Mouse (Mus musculus) G1E (cell line): ENCODE measurements at regions not wholly inside any gene's neighbourhood (a gene's known extent, or its start where the extent isn't known, plus 50 kb on each side); places are given as distances from the start of the nearest gene placed in this dataset.

Source experiments
- ATAC-seq: 2 replicates; pipeline ENCODE4 v1.8.0; 2016; ENCODE audit warnings: mild to moderate bottlenecking; ENCODE audit not compliant: insufficient number of reproducible peaks, poor library complexity, low FRiP score, severe bottlenecking; ENCODE audit errors: extremely low read depth
- DNase-seq: peaks from one replicate; pipeline ENCODE4 v3.0.0; 2012; ENCODE audit warnings: low spot score
- H3K27me3 ChIP-seq: 2 replicates; pipeline ENCODE4 v1.6.1; 2012; ENCODE audit warnings: mild to moderate bottlenecking, low read length, inconsistent platforms; ENCODE audit not compliant: insufficient read depth
- H3K36me3 ChIP-seq: replicated peaks from 2 replicates; pipeline ENCODE3; 2012; ENCODE audit warnings: mild to moderate bottlenecking, inconsistent platforms
- H3K4me1 ChIP-seq: 2 replicates; pipeline ENCODE4 v1.6.1; 2012; ENCODE audit warnings: low read depth, low read length, inconsistent platforms, mixed read lengths; ENCODE audit not compliant: insufficient read depth
- H3K4me3 ChIP-seq: 2 replicates; pipeline ENCODE4 v1.5.1; 2012; ENCODE audit warnings: low read depth, mild to moderate bottlenecking, inconsistent platforms, low read length, moderate library complexity, mixed read lengths
- H3K9me3 ChIP-seq: replicated peaks from 2 replicates; pipeline ENCODE4 v1.6.1; 2012; ENCODE audit warnings: inconsistent platforms
- CTCF ChIP-seq: IDR thresholded peaks from 2 replicates; pipeline ENCODE4 v1.5.1; 2012; ENCODE audit warnings: low read depth, low read length, inconsistent platforms, mixed read lengths
- GATA1 ChIP-seq: IDR thresholded peaks from 2 replicates; pipeline ENCODE4 v1.6.1; 2012; ENCODE audit warnings: borderline replicate concordance, low read length, inconsistent platforms, mixed read lengths
- GATA2 ChIP-seq: IDR thresholded peaks from 2 replicates; pipeline ENCODE4 v1.6.1; 2012; ENCODE audit warnings: low read depth, low read length, inconsistent platforms, borderline replicate concordance
- POLR2AphosphoS5 ChIP-seq: IDR thresholded peaks from 2 replicates; pipeline ENCODE4 v1.6.1; 2012; ENCODE audit warnings: low read depth, low read length, inconsistent platforms; ENCODE audit not compliant: insufficient replicate concordance
- TAL1 ChIP-seq: conservative IDR thresholded peaks from 2 replicates; pipeline ENCODE4 v1.6.1; 2012; ENCODE audit warnings: low read depth, low read length, inconsistent platforms, mixed read lengths

DNA sequence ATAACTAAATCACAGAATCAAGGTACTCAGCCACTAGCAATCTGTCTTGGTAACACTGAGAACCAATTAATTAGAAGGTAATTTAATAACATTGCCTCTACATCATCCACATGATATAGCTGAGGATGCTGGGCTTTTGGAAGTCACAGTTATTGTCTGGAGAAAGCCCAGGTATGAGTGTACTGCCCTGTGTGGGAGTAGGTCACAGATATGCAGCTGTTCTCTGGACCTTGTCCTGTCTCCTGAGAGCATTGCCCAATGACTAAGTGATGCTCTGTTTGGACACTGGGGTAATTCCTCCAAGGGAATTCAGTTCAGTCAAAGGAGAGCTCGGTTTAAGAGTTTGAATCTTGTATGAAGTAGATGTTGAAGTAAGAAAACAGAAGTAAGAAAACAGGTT lies 199.6 kb downstream of the Gm10260 start:
- H3K36me3 ChIP-seq: no peaks in the 10 kb centered on the region
- peaks cover 26% of the 10 kb centered on the region for H3K27me3 ChIP-seq
- ATAC-seq: no peak
- no peaks in the 10 kb centered on the region for H3K4me1 ChIP-seq
- no peak for DNase-seq
- no peaks in the 10 kb centered on the region for H3K9me3 ChIP-seq
- no peak overlapping the region for H3K4me3 ChIP-seq
- TF ChIP-seq GATA2 (no peak), GATA1 (no peak), CTCF (no peak), TAL1 (no peak), POLR2AphosphoS5 (no peak)

DNA sequence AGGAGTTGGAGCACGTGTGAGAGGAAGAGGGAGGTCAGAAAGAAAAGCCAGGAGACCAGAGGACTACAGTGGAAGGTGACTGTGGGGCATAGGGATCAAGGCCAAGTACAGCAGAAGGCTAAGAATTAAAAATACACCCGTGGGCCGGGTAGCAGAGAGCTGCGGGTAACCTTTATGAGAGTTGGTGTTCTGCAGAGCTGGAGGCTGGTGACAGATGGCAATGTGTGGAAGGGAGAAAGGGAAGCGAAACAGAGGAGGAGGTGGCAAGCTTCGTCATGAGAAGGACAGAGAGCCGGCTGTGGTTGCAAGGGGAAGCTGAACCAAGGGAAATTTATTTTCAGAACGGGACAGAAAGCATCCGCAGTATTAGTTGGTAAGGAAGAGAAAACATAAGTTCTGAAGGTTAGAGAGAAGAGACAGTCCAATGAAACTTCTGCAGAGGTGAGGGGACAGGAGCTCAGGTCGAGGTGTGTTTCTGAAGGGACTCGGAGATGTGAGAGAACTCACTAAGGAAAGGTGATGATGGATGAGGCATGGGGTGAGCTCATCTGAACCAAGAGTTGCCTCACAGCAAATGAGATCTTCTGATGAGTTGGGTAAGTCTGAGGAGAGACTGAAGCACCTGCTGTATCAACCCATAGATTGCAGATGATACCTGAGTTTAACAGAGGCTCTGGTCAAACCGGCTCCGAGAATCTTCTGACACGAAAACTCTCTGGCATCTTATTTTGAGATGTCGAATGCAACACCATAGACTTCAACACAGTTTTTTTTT lies 200.6 kb downstream of the Gm10260 start:
- TF ChIP-seq CTCF (no peak), TAL1 (no peak)
- ATAC-seq: no peak
- Histone ChIP-seq H3K36me3 (no peaks in the 10 kb centered on the region), H3K9me3 (no peaks in the 10 kb centered on the region), H3K4me3 (no peak overlapping the region), H3K27me3 (peaks cover 27% of the 10 kb centered on the region), H3K4me1 (no peaks in the 10 kb centered on the region)
- no peak for DNase-seq

DNA sequence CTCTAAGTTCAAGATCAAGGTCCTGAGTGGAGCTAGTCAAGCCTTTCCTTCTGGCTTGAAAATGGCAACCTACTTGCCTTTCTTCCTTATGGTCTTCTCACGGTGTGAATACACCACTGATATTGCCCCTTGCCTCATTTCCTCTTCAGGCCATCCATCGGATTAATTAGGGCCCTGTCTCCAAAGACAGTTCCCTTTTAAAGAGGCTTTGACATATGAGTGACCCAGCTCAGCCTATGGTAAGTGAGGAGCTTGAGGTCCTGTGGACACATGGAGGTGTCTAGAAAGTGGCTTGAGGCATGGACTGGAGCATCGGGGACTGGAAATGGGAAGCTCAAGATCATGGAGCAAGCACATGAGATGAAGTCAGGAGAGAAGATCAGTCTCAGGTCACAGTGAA lies 201.5 kb downstream of the Gm10260 start:
- Histone ChIP-seq H3K27me3 (peaks cover 24% of the 10 kb centered on the region), H3K9me3 (no peaks in the 10 kb centered on the region), H3K36me3 (no peaks in the 10 kb centered on the region), H3K4me3 (no peak overlapping the region), H3K4me1 (no peaks in the 10 kb centered on the region)
- ATAC-seq (no peak), DNase-seq (no peak)
- TF ChIP-seq GATA1 (no peak), POLR2AphosphoS5 (no peak), TAL1 (no peak), GATA2 (no peak), CTCF (no peak)

DNA sequence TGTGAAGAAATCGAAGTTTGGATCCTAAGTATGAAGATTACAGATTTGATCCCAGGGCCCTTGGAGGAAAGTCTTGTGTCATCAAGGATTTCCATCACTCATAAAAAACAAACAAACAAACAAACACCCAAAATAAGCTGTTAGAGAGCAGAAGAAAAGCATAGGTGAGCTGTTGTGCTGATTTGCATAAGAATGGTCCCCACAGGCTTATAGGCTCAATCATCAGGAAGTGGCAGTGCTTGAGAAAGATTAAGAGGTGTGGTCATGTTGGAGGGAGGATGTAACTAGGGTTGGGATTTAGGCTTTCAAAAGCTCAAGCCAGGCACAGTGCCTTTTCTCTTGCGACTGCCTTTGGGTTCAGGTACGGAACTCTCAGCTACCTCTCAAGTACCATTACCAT lies 205.1 kb downstream of the Gm10260 start:
- no peaks in the 10 kb centered on the region for H3K9me3 ChIP-seq
- DNase-seq (no peak), ATAC-seq (no peak)
- no peaks in the 10 kb centered on the region for H3K36me3 ChIP-seq
- H3K4me1 ChIP-seq: no peaks in the 10 kb centered on the region
- no peak for TF ChIP-seq GATA2
- no peak overlapping the region for H3K4me3 ChIP-seq
- peaks cover 19% of the 10 kb centered on the region; the same call in 1 of the 2 replicates for H3K27me3 ChIP-seq

DNA sequence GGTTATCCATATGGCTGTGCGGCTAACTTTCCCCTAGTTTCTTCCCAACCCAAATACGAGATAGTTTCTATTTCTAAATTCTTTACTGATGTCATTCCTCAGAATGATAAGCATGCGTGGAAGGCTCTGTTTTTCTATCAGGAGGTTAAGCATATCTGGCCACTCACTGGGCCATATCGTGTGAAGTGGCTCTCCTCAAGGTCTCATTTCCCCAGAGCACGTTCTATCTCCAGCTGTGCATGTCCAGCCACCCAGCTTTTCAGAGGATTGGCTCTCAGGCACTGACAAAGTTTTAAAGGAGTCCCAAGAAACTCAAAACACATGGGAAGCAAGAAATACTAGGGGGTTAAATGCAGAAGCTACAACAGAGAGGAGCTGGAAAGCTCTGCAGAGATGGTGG lies 205.8 kb downstream of the Gm10260 start:
- DNase-seq (no peak), ATAC-seq (no peak)
- H3K36me3 ChIP-seq: no peaks in the 10 kb centered on the region
- no peaks in the 10 kb centered on the region for H3K4me1 ChIP-seq
- peaks cover 19% of the 10 kb centered on the region; the same call in 1 of the 2 replicates for H3K27me3 ChIP-seq
- H3K9me3 ChIP-seq: no peaks in the 10 kb centered on the region
- no peak for TF ChIP-seq GATA1
- TF ChIP-seq TAL1: no peak
- no peak for TF ChIP-seq CTCF
- TF ChIP-seq POLR2AphosphoS5: no peak
- no peak for TF ChIP-seq GATA2
- no peak overlapping the region for H3K4me3 ChIP-seq

DNA sequence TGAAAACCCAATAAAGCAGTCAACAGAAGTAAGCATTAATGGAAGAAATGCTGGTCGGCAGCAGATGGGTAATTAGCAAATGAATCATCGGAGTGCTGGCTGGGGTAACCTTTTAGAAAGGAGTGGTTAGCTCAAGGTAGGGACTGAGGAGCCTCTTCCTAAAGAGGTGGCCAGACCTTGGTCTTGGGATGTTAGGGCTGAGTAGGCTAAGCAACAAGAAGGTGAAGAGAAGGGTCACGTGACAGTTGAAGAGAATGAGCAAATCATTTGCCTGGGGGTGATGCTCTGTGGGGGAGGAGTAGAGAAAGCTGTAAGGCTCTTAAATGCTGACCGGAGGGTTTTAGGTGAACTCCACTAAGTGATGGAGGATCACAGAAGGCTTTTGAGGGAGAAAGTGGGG lies 208.2 kb downstream of the Gm10260 start:
- ATAC-seq (no peak), DNase-seq (no peak)
- H3K36me3 ChIP-seq: no peaks in the 10 kb centered on the region
- H3K4me3 ChIP-seq: no peak overlapping the region
- H3K4me1 ChIP-seq: no peaks in the 10 kb centered on the region
- TF ChIP-seq GATA1 (no peak), POLR2AphosphoS5 (no peak), GATA2 (no peak), TAL1 (no peak), CTCF (no peak)
- H3K27me3 ChIP-seq: peaks cover 16% of the 10 kb centered on the region; the same call in 1 of the 2 replicates
- H3K9me3 ChIP-seq: no peaks in the 10 kb centered on the region

DNA sequence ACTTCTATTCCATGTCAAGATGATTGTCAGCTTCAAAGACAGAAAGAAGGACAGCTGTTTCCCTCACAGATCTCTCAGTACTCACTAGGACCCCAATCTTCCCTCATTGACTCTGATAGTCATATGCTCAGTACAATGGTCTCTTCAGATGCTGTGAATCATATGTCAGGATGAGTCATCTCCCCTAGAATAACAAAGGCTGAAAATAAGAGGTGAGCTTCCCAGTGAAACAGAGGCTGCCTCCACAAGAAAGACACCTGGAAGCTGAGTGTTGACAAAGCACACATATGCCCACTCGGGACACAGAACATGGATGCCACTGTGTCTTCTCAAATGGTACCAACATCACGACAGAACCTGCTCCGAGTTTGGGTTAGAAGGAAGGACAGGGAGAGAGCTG lies 209.6 kb downstream of the Gm10260 start:
- H3K27me3 ChIP-seq: peaks cover 17% of the 10 kb centered on the region
- no peak for ATAC-seq
- no peaks in the 10 kb centered on the region for H3K9me3 ChIP-seq
- no peaks in the 10 kb centered on the region for H3K4me1 ChIP-seq
- no peaks in the 10 kb centered on the region for H3K36me3 ChIP-seq
- no peak overlapping the region for H3K4me3 ChIP-seq
- no peak for TF ChIP-seq POLR2AphosphoS5
- no peak for TF ChIP-seq CTCF
- TF ChIP-seq GATA1: no peak
- no peak for TF ChIP-seq TAL1
- TF ChIP-seq GATA2: no peak
- no peak for DNase-seq
